Mouse (Mus musculus) kidney, adult 2 months (tissue): Measurements from ENCODE around the gene Vhl.

ENCODE experiments used
- CTCF ChIP-seq: fragments of 200-500 bp; conservative IDR thresholded peaks from 2 replicates; pipeline ENCODE4 v1.5.1; 2011; ENCODE audit warnings: low read depth, mild to moderate bottlenecking, control low read depth, low read length, moderate library complexity, mixed read lengths; ENCODE audit not compliant: insufficient read depth, insufficient read length
- POLR2A ChIP-seq: fragments of 200-500 bp; IDR thresholded peaks from one replicate; pipeline ENCODE4 v1.6.1; 2011; ENCODE audit warnings: low read depth, low read length, control low read depth

DNA sequence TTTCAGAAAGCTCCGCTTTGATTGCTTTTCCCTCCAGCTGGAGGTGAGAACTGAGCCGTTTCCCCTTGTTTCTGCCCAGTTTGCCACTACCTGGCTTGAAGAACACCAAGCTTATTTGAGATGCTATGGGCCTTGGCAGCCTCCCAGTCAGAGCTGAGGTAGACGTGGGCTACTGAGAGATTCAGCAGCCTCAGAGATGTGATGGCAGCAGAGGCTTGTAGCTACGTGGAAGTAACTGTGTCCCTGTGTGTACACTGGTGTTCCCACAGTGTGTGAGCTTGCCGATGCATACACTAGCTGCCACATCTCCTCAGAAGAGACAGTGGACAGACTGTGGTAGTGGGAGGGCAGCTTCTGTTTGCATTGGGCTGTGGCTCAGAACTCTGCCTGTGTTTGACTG is 38.7 kb upstream of the Vhl start:
- no peak for TF ChIP-seq CTCF
- no peak for TF ChIP-seq POLR2A
